Mouse (Mus musculus): ENCODE measurements around the gene Olfr420. TPM values are rescaled to one million over a fixed set of nuclear protein-coding genes. Genes with fewer than 3 reads are reported as not detected.

Olfr420 gene
- polyA plus RNA-seq, 1 experiment from 2014 or later = not detected

GRCm38 (mm10) chr1:174159095-174159494, 3.7 kb downstream of the Olfr420 start:
- Histone ChIP-seq H3K36me3 (ENCODE audit: control insufficient read depth, insufficient read depth, low read length) (no peaks in the 10 kb centered on the region), H3K9me3 (ENCODE audit: control insufficient read depth, low read length) (no peaks in the 10 kb centered on the region), H3K4me1 (ENCODE audit: control insufficient read depth, insufficient read depth, low read length) (no peaks in the 10 kb centered on the region), H3K4me3 (ENCODE audit: low read length) (no peak overlapping the region), H3K27me3 (ENCODE audit: control insufficient read depth, insufficient read depth, low read length) (no peaks in the 10 kb centered on the region), H3K4me2 (replicated peaks; ENCODE audit: low read depth, low read length) (no peak overlapping the region), H3K9ac (ENCODE audit: low read depth, low read length) (no peak overlapping the region), H3K27ac (ENCODE audit: low read depth, low read length) (no peak overlapping the region)
- no peak for ATAC-seq (ENCODE audit: low FRiP score, low TSS enrichment)
- WGBS = 93% methylated on average over 10 of the region's 10 CpGs

- no peak for ATAC-seq (ENCODE audit: low FRiP score, low TSS enrichment)
- Histone ChIP-seq H3K9ac (ENCODE audit: low read depth, low read length) (no peak overlapping the region), H3K9me3 (ENCODE audit: control insufficient read depth, low read length) (no peaks in the 10 kb centered on the region), H3K36me3 (ENCODE audit: control insufficient read depth, insufficient read depth, low read length) (no peaks in the 10 kb centered on the region), H3K27me3 (ENCODE audit: control insufficient read depth, insufficient read depth, low read length) (no peaks in the 10 kb centered on the region), H3K4me1 (ENCODE audit: control insufficient read depth, insufficient read depth, low read length) (no peaks in the 10 kb centered on the region), H3K4me3 (ENCODE audit: low read length) (no peak overlapping the region), H3K4me2 (replicated peaks; ENCODE audit: low read depth, low read length) (no peak overlapping the region), H3K27ac (ENCODE audit: low read depth, low read length) (no peak overlapping the region)
Measured at GRCm38 (mm10) chr1:174169024-174169423, 13.6 kb downstream of the Olfr420 start.

GRCm38 (mm10) chr1:174170706-174171501, 15.5 kb downstream of the Olfr420 start:
- Histone ChIP-seq H3K27me3 (ENCODE audit: control insufficient read depth, insufficient read depth, low read length) (no peaks in the 10 kb centered on the region), H3K36me3 (ENCODE audit: control insufficient read depth, insufficient read depth, low read length) (no peaks in the 10 kb centered on the region), H3K27ac (ENCODE audit: low read depth, low read length) (no peak overlapping the region), H3K4me3 (ENCODE audit: low read length) (no peak overlapping the region), H3K9ac (ENCODE audit: low read depth, low read length) (no peak overlapping the region), H3K9me3 (ENCODE audit: control insufficient read depth, low read length) (no peaks in the 10 kb centered on the region), H3K4me2 (replicated peaks; ENCODE audit: low read depth, low read length) (no peak overlapping the region), H3K4me1 (ENCODE audit: control insufficient read depth, insufficient read depth, low read length) (no peaks in the 10 kb centered on the region)
- WGBS = 73% methylated on average over 5 of the region's 5 CpGs
- no peak for ATAC-seq (ENCODE audit: low FRiP score, low TSS enrichment)

GRCm38 (mm10) chr1:174171537-174171936, 16.1 kb downstream of the Olfr420 start:
- no peak for ATAC-seq (ENCODE audit: low FRiP score, low TSS enrichment)
- WGBS = 53% methylated on average over 2 of the region's 2 CpGs

GRCm38 (mm10) chr1:174172605-174173004, 17.2 kb downstream of the Olfr420 start, which contains the start of gene Spta1:
Gene Spta1 (plus strand): TSS chr1:174172776.
- WGBS = 59% methylated on average over 3 of the region's 3 CpGs

More at GRCm38 (mm10) chr1:174171537-174171936, 16.1 kb downstream of the Olfr420 start:
- Histone ChIP-seq H3K9ac (ENCODE audit: low read depth, low read length) (no peak overlapping the region), H3K4me1 (ENCODE audit: control insufficient read depth, insufficient read depth, low read length) (no peaks in the 10 kb centered on the region), H3K9me3 (ENCODE audit: control insufficient read depth, low read length) (no peaks in the 10 kb centered on the region), H3K27me3 (ENCODE audit: control insufficient read depth, insufficient read depth, low read length) (no peaks in the 10 kb centered on the region), H3K27ac (ENCODE audit: low read depth, low read length) (no peak overlapping the region), H3K4me2 (replicated peaks; ENCODE audit: low read depth, low read length) (no peak overlapping the region), H3K36me3 (ENCODE audit: control insufficient read depth, insufficient read depth, low read length) (no peaks in the 10 kb centered on the region), H3K4me3 (ENCODE audit: low read length) (no peak overlapping the region)

GRCm38 (mm10) chr1:174204699-174205098, 49.3 kb downstream of the Olfr420 start:
- no peaks in the 10 kb centered on the region for H3K9me3 ChIP-seq (ENCODE audit: control insufficient read depth, low read length)
- no peak overlapping the region for H3K9ac ChIP-seq (ENCODE audit: low read depth, low read length)
- no peak overlapping the region for H3K27ac ChIP-seq (ENCODE audit: low read depth, low read length)
- H3K27me3 ChIP-seq (ENCODE audit: control insufficient read depth, insufficient read depth, low read length) = no peaks in the 10 kb centered on the region
- no peak overlapping the region for H3K4me3 ChIP-seq (ENCODE audit: low read length)
- H3K4me1 ChIP-seq (ENCODE audit: control insufficient read depth, insufficient read depth, low read length) = no peaks in the 10 kb centered on the region
- no peak overlapping the region for H3K4me2 ChIP-seq (replicated peaks; ENCODE audit: low read depth, low read length)
- 79% methylated on average over 7 of the region's 7 CpGs for WGBS
- no peaks in the 10 kb centered on the region for H3K36me3 ChIP-seq (ENCODE audit: control insufficient read depth, insufficient read depth, low read length)
- ATAC-seq (ENCODE audit: low FRiP score, low TSS enrichment) = no peak

More at GRCm38 (mm10) chr1:174172605-174173004, 17.2 kb downstream of the Olfr420 start, which contains the start of gene Spta1:
- no peak within 1 kb of the TSS for H3K27ac ChIP-seq (ENCODE audit: low read depth, low read length)
- H3K27me3 ChIP-seq (ENCODE audit: control insufficient read depth, insufficient read depth, low read length) = no peaks in the 10 kb centered on the region
- H3K36me3 ChIP-seq (ENCODE audit: control insufficient read depth, insufficient read depth, low read length) = no peaks in the 10 kb centered on the region
- no peaks in the 10 kb centered on the region for H3K9me3 ChIP-seq (ENCODE audit: control insufficient read depth, low read length)
- H3K9ac ChIP-seq (ENCODE audit: low read depth, low read length) = no peak within 1 kb of the TSS
- H3K4me2 ChIP-seq (replicated peaks; ENCODE audit: low read depth, low read length) = no peak within 1 kb of the TSS
- no peaks in the 10 kb centered on the region for H3K4me1 ChIP-seq (ENCODE audit: control insufficient read depth, insufficient read depth, low read length)
- no peak within 1 kb of the TSS for H3K4me3 ChIP-seq (ENCODE audit: low read length)
- no peak for ATAC-seq (ENCODE audit: low FRiP score, low TSS enrichment)

Other genes starting within 250 kb of the Olfr420 start
- 0.34 and 0.79 TPM in 2 replicates for gene Ifi211, start 242.6 kb upstream of the Olfr420 start, polyA plus RNA-seq (2014; fragmentation: Nextera tagmentation; extraction: Ambion mirVana)
- 1.7 and 1.8 TPM in 2 replicates for gene Mndal, start 213.1 kb upstream of the Olfr420 start, polyA plus RNA-seq (2014; fragmentation: Nextera tagmentation; extraction: Ambion mirVana)
- 0.91 and 1.8 TPM in 2 replicates for gene Ifi203, start 213.0 kb upstream of the Olfr420 start, polyA plus RNA-seq (2014; fragmentation: Nextera tagmentation; extraction: Ambion mirVana)
- not detected in 2 replicates for gene Ifi202b, start 172.9 kb upstream of the Olfr420 start, polyA plus RNA-seq (2014; fragmentation: Nextera tagmentation; extraction: Ambion mirVana)
- gene Ifi205, start 123.8 kb upstream of the Olfr420 start, polyA plus RNA-seq (2014; fragmentation: Nextera tagmentation; extraction: Ambion mirVana) = not detected in 2 replicates
- gene Olfr433, start 114.9 kb upstream of the Olfr420 start, polyA plus RNA-seq (2014; fragmentation: Nextera tagmentation; extraction: Ambion mirVana) = 0.23 TPM in 1 of 2 replicates, not detected in the other
- gene Olfr432, start 106.4 kb upstream of the Olfr420 start, polyA plus RNA-seq (2014; fragmentation: Nextera tagmentation; extraction: Ambion mirVana) = not detected in 2 replicates
- gene Olfr430, start 89.0 kb upstream of the Olfr420 start, polyA plus RNA-seq (2014; fragmentation: Nextera tagmentation; extraction: Ambion mirVana) = not detected in 2 replicates
- gene Olfr429, start 71.3 kb upstream of the Olfr420 start, polyA plus RNA-seq (2014; fragmentation: Nextera tagmentation; extraction: Ambion mirVana) = not detected in 2 replicates
- gene Olfr427, start 58.7 kb upstream of the Olfr420 start, polyA plus RNA-seq (2014; fragmentation: Nextera tagmentation; extraction: Ambion mirVana) = not detected in 2 replicates
- gene Olfr231, start 34.5 kb upstream of the Olfr420 start, polyA plus RNA-seq (2014; fragmentation: Nextera tagmentation; extraction: Ambion mirVana) = not detected in 2 replicates
- not detected in 2 replicates for gene Olfr424, start 24.1 kb upstream of the Olfr420 start, polyA plus RNA-seq (2014; fragmentation: Nextera tagmentation; extraction: Ambion mirVana)
- 0.19 and 0.39 TPM in 2 replicates for gene Spta1, start 17.1 kb downstream of the Olfr420 start, polyA plus RNA-seq (2014; fragmentation: Nextera tagmentation; extraction: Ambion mirVana)
- gene Olfr419, start 96.4 kb downstream of the Olfr420 start, polyA plus RNA-seq (2014; fragmentation: Nextera tagmentation; extraction: Ambion mirVana) = not detected in 2 replicates
- not detected in 2 replicates for gene Mptx1, start 174.9 kb downstream of the Olfr420 start, polyA plus RNA-seq (2014; fragmentation: Nextera tagmentation; extraction: Ambion mirVana)
- not detected in 2 replicates for gene Olfr417, start 209.5 kb downstream of the Olfr420 start, polyA plus RNA-seq (2014; fragmentation: Nextera tagmentation; extraction: Ambion mirVana)
- not detected in 2 replicates for gene Olfr248, start 235.4 kb downstream of the Olfr420 start, polyA plus RNA-seq (2014; fragmentation: Nextera tagmentation; extraction: Ambion mirVana)